Mouse (Mus musculus): Measurements from ENCODE around the gene Il1r1. TPM values are rescaled to one million over a fixed set of nuclear protein-coding genes. Genes with fewer than 3 reads are reported as not detected.
A peak's percentile ranks its signal among the peaks of the same experiment; 100 is the strongest.

The Il1r1 gene
- total RNA-seq, 1 experiment from 2014 or later: 45.8 TPM

DNA sequence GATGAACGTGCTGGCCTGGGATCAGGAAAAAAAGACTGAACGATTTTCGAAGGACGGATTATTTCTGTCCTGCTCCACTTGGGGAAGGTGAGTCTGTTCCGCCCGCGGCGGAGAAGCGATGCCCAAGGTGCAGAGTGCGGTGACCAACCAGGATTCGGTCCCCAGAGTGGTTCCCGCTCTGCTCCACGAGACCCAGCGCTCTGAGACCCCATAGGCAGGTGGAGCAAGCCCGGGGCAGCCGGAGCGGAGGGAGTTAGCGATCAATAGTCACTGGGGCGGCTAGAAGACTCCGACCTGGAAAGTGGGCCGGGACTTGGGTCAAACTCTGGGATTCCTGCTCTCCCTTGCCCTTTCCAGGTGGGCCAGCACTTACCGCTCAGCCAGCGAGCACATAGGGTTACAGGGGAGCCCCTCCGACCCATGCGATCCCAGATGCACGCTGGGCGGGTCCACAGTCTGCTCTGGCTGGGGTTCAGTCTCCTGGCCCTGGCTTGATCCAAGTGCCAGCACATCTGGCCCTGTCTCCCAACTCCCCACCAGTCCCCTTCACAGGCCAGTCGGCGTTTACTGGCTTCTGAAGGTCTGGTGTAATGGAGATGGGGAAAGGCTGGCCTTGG lies 100.9 kb downstream of the Il1r1 start:
- ATAC-seq (replicated peaks in 1 of 2; ENCODE audit: insufficient read depth in 1 of 2, low FRiP score in 2 of 2, low TSS enrichment in 1 of 2, low read depth in 1 of 2, poor library complexity in 2 of 2, severe bottlenecking in 2 of 2): no peak

DNA sequence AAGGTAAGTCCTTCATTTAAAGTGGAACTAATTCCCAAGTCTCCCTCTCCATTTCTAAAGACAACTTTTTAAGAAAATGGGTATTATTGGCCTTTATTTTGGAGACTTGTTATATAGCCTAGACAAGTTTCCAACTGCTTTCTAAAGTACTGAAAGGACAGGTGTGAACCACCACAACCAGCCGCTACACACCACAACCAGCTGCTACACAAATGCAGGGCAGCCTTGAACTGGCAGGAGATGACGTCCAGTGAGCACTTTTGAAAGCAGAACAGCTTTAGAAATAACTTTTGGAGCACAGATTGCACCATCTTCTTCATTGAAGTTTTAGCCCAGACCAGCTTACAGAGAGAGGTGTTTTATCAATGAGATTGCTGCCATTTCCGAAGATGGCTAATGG lies 102.7 kb downstream of the Il1r1 start:
- no peak for ATAC-seq (replicated peaks in 1 of 2; ENCODE audit: insufficient read depth in 1 of 2, low FRiP score in 2 of 2, low TSS enrichment in 1 of 2, low read depth in 1 of 2, poor library complexity in 2 of 2, severe bottlenecking in 2 of 2)

DNA sequence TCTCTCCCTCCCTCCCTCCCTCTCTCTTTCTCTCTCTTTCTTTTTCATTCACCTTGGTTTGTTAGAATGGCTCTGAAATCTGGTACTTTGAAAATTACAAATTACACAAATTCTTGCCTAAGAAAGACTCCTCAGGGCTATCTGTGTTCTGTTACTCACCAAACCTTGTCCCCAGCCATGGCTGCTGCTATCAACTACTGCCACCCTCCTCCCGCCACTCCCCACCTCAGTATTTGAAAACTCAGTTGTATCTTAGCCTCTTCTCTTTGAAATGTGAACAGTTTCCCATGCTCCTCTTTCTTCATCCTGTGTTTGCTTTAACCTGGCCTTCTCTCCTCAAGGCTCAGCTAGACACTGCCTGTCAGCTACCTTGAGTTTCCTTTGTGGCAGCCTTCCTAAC lies 104.6 kb downstream of the Il1r1 start:
- ATAC-seq (replicated peaks in 1 of 2; ENCODE audit: insufficient read depth in 1 of 2, low FRiP score in 2 of 2, low TSS enrichment in 1 of 2, low read depth in 1 of 2, poor library complexity in 2 of 2, severe bottlenecking in 2 of 2): no peak

DNA sequence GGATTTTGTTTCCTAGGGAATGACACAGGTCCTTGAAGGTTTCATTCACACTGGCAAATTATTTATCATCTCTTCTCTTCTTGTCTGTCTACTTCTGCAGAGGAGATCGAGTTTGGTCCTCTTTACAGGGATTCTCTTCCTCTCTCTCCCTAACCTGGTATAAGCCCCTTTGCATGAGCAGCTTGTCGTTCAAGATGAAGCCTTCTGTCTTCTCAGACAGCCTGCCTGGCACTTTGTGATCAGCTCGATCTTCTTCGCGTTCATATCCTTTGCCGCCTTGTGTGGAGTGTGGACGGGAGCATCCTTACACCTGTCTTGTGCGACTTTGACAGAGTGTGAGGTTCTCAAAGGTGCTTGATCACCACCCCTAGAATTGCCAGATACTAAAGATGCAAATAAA lies 105.3 kb downstream of the Il1r1 start:
- no peak for ATAC-seq (replicated peaks in 1 of 2; ENCODE audit: insufficient read depth in 1 of 2, low FRiP score in 2 of 2, low TSS enrichment in 1 of 2, low read depth in 1 of 2, poor library complexity in 2 of 2, severe bottlenecking in 2 of 2)

DNA sequence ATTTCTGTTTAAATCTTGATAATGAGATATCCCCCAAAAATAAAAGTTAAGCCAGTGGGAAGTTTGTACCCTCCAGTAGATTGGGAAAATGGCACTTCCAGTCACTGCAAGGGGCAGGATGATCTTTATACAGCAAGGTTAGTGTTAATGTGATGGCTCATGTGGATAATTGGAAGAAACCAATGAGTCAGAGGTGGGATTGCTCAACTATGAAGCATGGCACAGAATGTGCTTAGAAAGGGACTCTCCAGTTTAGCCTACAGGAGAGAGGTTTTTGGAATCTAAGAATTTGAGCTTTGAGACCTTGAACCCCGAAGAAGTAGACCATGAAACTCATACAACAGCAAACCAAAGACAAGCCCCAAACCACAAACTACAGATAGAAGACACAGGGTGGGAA lies 114.5 kb downstream of the Il1r1 start:
- no peak for ATAC-seq (replicated peaks in 1 of 2; ENCODE audit: insufficient read depth in 1 of 2, low FRiP score in 2 of 2, low TSS enrichment in 1 of 2, low read depth in 1 of 2, poor library complexity in 2 of 2, severe bottlenecking in 2 of 2)

DNA sequence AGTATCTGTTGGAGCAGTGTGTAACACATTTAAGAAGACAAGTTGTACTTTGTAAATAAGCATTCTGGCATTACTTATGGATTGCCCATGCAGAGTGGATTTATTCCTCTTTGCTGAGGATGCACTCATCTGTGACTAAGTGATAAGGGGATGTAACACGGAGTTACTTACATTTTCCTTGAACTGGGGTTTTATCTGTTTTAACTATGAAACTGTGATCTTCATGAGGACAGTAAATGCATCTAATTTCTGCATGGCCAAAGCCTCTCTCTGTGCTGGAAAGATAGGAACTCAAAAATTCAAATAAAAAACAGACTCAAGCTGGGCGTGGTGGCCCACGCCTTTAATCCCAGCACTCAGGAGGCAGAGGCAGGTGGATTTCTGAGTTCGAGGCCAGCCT lies 115.2 kb downstream of the Il1r1 start:
- no peak for ATAC-seq (replicated peaks in 1 of 2; ENCODE audit: insufficient read depth in 1 of 2, low FRiP score in 2 of 2, low TSS enrichment in 1 of 2, low read depth in 1 of 2, poor library complexity in 2 of 2, severe bottlenecking in 2 of 2)

DNA sequence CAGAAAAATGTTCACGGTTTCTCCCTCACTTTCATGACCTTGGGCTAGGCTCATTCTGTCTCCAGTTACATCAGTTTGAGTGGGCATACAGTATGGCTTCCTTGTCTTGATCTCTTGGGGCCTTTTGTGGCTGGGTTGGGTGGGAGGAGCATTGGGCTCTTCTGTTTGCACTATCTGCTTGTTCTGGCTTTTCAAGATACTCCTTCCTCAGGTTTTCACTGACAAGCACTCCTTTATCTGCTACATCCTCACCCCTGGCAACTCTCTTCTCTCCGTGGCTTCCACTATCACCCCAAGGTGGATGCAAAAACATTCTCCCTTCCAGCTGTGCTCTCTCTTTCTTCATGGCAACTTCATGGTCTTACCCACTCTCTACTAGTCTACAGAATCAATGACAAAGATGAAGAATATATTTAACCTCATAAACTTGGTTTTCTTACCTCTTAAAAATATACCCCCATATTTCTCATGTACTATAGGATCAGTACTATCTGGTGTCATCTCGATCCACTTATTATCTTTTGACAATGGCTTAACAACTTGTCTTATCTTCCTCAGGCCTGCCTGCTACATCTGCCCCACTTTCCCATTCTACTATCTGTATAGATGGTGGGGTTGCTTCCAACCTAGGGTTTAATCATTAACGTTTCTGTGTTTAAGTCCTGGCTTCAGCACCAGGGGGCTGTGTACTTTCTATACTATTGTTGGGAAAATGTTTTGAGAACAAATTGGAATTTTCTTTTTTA lies 127.5 kb downstream of the Il1r1 start:
- ATAC-seq (replicated peaks in 1 of 2; ENCODE audit: insufficient read depth in 1 of 2, low FRiP score in 2 of 2, low TSS enrichment in 1 of 2, low read depth in 1 of 2, poor library complexity in 2 of 2, severe bottlenecking in 2 of 2): no peak

DNA sequence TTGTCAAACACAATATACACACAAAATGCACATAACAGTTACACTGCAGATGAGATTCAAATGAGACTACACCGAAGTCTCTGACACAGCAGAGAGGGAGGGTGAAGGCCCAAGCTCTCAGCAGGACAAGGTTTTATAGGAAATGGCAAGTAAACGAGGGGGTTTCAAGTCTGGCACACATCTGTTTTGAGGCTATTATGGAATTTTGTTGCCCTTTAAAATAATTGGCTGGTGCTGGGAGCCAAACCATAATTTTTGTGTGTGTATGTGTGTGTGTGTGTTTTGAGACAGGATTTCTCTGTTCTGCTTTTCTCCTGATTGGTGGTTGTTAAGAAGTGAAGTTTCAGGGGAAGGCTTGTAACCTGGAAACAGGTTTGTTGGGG lies 128.0 kb downstream of the Il1r1 start:
- no peak for ATAC-seq (replicated peaks in 1 of 2; ENCODE audit: insufficient read depth in 1 of 2, low FRiP score in 2 of 2, low TSS enrichment in 1 of 2, low read depth in 1 of 2, poor library complexity in 2 of 2, severe bottlenecking in 2 of 2)

DNA sequence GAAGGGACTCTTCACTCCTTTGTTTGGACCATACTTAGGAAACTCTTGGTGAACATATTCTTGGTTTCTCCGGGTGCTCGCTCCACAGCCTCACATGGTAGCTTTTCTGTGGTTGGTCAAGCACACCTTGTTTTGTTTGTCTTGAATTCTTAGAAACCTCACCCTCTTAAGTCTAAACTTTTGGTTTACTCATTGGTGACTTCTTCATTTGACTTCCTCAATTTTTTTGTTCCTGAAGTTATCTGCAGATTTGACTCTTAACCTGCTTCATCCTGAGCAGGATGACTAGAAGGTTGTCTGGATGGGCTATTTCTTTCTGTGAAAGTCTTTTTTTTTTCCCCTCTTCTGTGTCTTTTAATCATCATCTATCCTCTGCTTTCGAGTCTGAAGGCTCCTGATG lies 129.8 kb downstream of the Il1r1 start:
- no peak for ATAC-seq (replicated peaks in 1 of 2; ENCODE audit: insufficient read depth in 1 of 2, low FRiP score in 2 of 2, low TSS enrichment in 1 of 2, low read depth in 1 of 2, poor library complexity in 2 of 2, severe bottlenecking in 2 of 2)

DNA sequence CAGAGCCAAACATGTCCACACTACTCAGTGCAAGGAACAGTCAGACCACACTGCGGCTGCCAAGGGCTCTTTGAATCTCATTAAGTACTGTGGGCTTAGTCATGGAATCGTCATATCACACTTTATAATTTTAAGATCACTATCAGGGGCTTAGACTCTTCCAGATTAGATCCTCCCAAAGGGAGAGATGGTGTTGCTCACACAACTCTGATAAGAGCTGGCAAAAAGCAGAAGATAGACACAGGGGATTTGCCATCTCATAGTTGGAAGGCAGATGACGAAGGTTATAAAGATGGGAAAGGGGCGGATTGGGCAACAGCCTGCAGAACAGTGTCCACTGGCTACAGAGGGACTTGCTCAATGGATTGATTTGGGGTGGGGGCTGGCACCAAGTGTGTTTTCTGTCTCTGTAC lies 130.6 kb downstream of the Il1r1 start:
- peak in 1 of 2 experiments; percentile 20; a peak in 1 of 4 replicates for ATAC-seq (replicated peaks in 1 of 2; ENCODE audit: insufficient read depth in 1 of 2, low FRiP score in 2 of 2, low TSS enrichment in 1 of 2, low read depth in 1 of 2, poor library complexity in 2 of 2, severe bottlenecking in 2 of 2)

DNA sequence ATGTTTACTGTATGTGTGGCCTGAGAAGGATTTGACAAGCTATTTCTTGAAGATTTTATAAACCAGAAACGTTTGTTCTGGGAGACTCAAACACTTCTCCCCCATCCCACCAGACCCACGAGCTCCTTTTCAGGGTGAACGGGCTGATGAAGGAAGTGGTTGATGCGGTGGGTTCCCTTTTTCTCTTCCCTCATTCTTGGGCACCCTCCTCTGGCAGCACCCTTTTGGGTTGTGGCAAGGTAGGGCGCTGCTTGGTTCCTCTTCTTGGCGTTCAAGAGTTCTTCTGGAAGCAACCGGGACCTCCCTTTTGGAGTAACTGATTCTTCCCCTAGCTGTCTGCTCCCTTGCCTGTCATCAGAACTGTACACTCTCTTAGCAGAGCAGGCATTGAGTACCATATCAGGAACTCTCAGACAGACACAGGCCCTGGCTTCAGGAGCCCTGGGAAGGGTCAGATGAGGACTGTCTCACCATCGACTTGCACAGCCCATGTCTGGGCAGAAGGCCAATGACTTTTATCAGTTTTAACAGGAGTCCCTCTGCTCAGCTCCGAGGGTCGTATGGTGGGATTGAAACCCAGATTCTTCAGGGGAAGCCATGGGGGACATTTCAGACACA lies 131.1 kb downstream of the Il1r1 start:
- ATAC-seq (replicated peaks in 1 of 2; ENCODE audit: insufficient read depth in 1 of 2, low FRiP score in 2 of 2, low TSS enrichment in 1 of 2, low read depth in 1 of 2, poor library complexity in 2 of 2, severe bottlenecking in 2 of 2): peak; percentile 77 to 84

DNA sequence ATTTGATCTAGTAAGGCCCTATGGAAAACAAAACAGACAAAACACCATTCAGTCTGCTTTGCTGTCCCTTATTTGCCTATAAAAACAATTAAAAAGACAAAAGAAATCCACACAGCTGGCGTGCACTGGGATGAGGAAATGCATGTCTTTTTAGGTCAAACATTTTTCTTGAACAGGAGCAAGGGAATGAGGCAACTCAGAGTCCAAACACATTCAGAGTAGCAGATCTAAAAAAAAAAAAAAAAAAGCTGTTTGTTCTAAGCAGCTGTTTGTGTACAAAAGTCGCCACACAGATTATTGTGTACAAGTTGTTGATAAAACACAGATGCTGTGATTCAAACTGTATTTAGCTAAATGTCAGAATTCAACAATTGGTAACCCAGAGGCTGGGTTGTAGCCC lies 133.0 kb downstream of the Il1r1 start:
- no peak for ATAC-seq (replicated peaks in 1 of 2; ENCODE audit: insufficient read depth in 1 of 2, low FRiP score in 2 of 2, low TSS enrichment in 1 of 2, low read depth in 1 of 2, poor library complexity in 2 of 2, severe bottlenecking in 2 of 2)

DNA sequence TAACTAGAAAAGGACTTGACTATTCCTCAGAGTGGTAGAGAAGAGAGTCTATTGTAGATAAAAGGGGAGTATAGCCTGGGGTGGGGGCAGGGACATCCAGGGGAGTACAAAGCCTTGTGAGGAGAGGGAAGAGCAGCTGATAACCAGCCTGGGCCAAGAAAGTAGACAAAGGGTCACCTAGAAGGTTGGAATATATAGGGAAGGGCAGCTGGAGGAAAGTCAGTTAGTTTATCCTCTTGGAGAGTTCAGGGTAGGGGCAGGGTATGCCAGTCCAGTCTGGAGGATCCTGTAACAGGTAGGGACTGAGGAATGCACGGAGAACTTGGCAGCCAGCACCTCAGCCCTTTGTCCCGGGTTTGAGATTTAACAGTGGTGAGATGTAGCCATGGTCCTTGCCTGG lies 133.5 kb downstream of the Il1r1 start:
- ATAC-seq (replicated peaks in 1 of 2; ENCODE audit: insufficient read depth in 1 of 2, low FRiP score in 2 of 2, low TSS enrichment in 1 of 2, low read depth in 1 of 2, poor library complexity in 2 of 2, severe bottlenecking in 2 of 2): no peak

DNA sequence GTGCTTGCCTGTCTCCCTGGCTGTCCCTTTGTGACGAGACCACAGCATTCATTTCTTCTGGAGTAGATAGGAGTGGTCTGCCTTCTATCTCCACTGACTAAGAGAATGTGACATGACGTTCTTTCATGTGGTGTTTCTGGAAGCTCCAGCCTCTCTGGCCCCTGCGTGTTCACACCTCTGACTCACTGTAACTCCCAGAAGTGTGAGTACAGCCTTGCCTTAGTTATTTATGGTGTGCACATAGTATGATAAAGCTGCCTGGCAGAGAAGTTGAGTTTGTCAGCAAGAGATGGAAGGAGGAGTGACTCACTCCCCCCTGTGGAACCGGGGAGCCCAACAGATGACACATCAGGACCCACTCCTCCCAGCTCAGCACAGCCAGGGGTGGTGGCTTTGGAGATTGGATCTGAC lies 133.9 kb downstream of the Il1r1 start:
- ATAC-seq (replicated peaks in 1 of 2; ENCODE audit: insufficient read depth in 1 of 2, low FRiP score in 2 of 2, low TSS enrichment in 1 of 2, low read depth in 1 of 2, poor library complexity in 2 of 2, severe bottlenecking in 2 of 2): no peak

DNA sequence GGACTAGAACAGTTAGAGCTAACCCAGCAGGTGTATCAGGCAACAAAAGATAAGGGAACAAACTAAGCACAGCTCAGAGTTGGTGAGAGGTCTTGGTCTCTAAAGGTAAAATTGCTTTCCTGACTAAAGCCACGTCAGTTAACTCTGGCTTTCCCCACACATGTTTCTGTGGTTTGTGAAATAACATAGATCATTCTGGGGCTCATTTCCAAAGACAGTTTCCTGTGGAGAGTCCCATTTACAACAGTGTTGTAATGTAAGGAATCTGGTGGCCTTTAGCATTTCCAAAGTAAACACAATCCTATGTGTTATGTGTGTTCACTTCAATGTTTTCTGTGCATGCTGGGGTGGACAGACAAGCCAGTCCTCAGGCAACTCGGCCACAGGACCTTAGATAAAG lies 134.9 kb downstream of the Il1r1 start:
- 0 out of 4 replicates have a peak, but pooled peaks of 1 of the 2 experiments have one; percentile 3 for ATAC-seq (replicated peaks in 1 of 2; ENCODE audit: insufficient read depth in 1 of 2, low FRiP score in 2 of 2, low TSS enrichment in 1 of 2, low read depth in 1 of 2, poor library complexity in 2 of 2, severe bottlenecking in 2 of 2)

DNA sequence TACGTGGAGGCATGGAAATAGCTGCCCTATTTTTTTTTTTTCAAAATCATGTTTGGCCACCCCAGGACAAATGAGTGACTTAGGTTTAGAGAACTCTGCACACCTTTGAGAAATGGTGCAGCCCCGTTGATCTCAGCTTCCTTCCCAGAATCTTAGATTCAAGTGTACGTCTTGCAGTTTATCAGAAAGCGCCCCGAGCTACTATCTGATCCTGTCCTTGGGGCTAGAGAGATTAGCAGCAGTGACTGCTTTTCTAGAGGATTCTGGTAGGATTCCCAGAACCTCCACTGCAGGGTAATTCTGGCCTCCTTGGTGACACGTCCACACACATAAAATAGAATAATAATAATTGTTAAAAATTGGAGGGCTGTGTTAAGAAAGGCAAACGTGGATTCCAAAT lies 136.1 kb downstream of the Il1r1 start:
- 0 out of 4 replicates have a peak, but pooled peaks of 1 of the 2 experiments have one; percentile 2 for ATAC-seq (replicated peaks in 1 of 2; ENCODE audit: insufficient read depth in 1 of 2, low FRiP score in 2 of 2, low TSS enrichment in 1 of 2, low read depth in 1 of 2, poor library complexity in 2 of 2, severe bottlenecking in 2 of 2)

DNA sequence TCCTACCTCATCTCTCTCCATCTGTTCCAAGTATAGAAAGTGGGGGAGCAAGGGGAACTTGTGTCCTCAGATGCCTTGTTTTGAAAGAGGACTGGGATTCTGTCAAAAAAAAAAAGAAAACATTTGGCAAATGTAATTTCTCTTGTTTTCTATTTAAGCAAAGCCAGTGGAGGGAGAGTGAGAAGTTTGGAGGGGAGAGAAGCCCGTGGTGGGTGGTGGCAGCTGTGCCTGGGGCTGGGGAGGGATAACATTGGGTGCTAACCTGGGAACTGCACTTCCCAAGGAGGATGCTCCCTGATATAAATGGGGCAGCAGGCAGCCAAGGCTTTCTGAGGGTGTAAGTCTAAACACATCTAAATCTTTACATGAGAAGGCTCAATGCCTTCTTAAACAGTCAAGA lies 136.7 kb downstream of the Il1r1 start:
- no peak for ATAC-seq (replicated peaks in 1 of 2; ENCODE audit: insufficient read depth in 1 of 2, low FRiP score in 2 of 2, low TSS enrichment in 1 of 2, low read depth in 1 of 2, poor library complexity in 2 of 2, severe bottlenecking in 2 of 2)

DNA sequence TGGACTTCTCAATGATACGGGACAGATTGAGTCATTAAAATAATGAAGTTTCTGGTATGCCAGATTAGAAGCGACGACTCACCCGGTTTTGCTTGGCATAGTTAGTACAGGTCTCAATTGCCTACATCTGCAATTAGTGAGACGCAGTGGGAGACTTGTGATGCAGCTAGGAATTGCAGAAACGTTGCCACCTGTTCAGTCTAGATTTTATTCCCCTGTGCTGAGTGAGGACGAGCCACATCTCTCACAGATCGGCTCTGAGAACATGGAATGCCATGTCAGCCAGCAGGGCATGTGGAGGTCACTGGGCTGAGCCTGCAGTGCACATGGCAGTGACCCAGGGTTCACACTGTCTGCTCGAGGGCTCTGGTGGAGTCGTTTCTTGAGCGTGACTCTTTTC lies 137.9 kb downstream of the Il1r1 start:
- no peak for ATAC-seq (replicated peaks in 1 of 2; ENCODE audit: insufficient read depth in 1 of 2, low FRiP score in 2 of 2, low TSS enrichment in 1 of 2, low read depth in 1 of 2, poor library complexity in 2 of 2, severe bottlenecking in 2 of 2)

All from hematopoietic stem cell, adult 5-6 weeks (primary cell).